In the genomic region with DNA sequence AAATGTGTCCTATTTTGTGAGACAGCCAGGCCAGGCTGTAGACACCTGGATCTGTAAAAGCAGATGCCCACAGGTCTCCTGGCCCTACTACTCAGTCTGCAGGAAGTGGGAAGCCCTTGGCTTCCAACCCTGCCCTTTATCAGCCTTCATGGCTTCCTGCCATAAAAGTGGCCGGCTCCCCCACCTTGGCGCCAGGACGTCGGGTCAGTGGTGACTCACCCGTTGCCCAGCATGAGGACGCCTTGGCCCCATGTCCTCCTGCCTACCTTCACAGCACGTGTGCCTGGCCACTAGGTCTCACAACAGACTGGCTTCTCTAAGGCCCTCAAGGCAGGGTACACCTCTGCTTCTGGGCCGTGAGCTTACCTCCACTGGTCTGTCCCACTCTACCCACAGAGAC, we compare ENCODE assay signal across 8 mouse cellular contexts. TPM values are rescaled to one million over a fixed set of nuclear protein-coding genes. Genes with fewer than 3 reads are reported as not detected.
DNase-seq lines count a peak whose midpoint lies in the region; ATAC-seq and TF ChIP-seq lines count a peak whose summit lies in the region.

No protein-coding gene starts in this region.

- H3K36me3 ChIP-seq in kidney, adult 2 months (ENCODE audit: control insufficient read depth, insufficient read depth, low read length): no peaks in the 10 kb centered on the region

- peak; percentile 76 for DNase-seq in ovary, adult 18-20 months (ENCODE audit: low spot score)
- DNase-seq in ovary, postnatal 10 days (ENCODE audit: low spot score): no peak
- peak; percentile 49 for DNase-seq in cerebellum, postnatal 36 days
- DNase-seq in kidney, adult 2 months: peak; percentile 76
- peak; percentile 33 to 41 for DNase-seq in natural killer cell, adult 2 months (ENCODE audit: low spot score in 2 of 2)
- DNase-seq in frontal cortex, postnatal 36 days (ENCODE audit: low spot score in 2 of 2): no peak
- DNase-seq in gastrocnemius, postnatal 14 days: no peak

- no peak overlapping the region for H3K27ac ChIP-seq in kidney, adult 2 months (ENCODE audit: insufficient read depth, low read depth, low read length)

- 12% methylated on average over 8 of the region's 8 CpGs for WGBS in kidney, adult 2 months

- no peak overlapping the region for H3K4me3 ChIP-seq in kidney, adult 2 months (ENCODE audit: insufficient read depth, low read depth, low read length)

- H3K27me3 ChIP-seq in kidney, adult 2 months (replicated peaks; ENCODE audit: control insufficient read depth, insufficient read depth, low read length): no peaks in the 10 kb centered on the region

- ATAC-seq in inflammation-experienced regulatory T-cells, adult 6 months: no peak

- H3K4me1 ChIP-seq in kidney, adult 2 months (ENCODE audit: control insufficient read depth, insufficient read depth, low read length): no peaks in the 10 kb centered on the region

- intact Hi-C loops in gastrocnemius, postnatal 14 days (cut with DNase I; ENCODE audit: low total_unique reads): no loop called here

- TF ChIP-seq CTCF in kidney, adult 2 months (conservative IDR thresholded peaks at IDR 0.05; ENCODE audit: insufficient read depth, insufficient read length, low read depth, low read length): no peak

- no peak for TF ChIP-seq POLR2A in kidney, adult 2 months (IDR thresholded peaks at IDR 0.05; ENCODE audit: low read depth, low read length)

RNA-seq across cellular contexts. Expression of gene Nudt14, which starts 10.5 kb away (rescaled TPM):
- 66.1 and 73.0 TPM in 2 replicates for polyA plus RNA-seq in kidney, adult 2 months (2012; rRNA removed)
- polyA plus RNA-seq in inflammation-experienced regulatory T-cells, adult 6 months (2017; shearing (Covaris generic)): 10 to 100 TPM; 33.0 to 42.6 (median 40.7) TPM
- total RNA-seq in gastrocnemius, postnatal 14 days (2021): 10 to 100 TPM; 14.8 to 17.5 TPM

RNA-seq across cellular contexts. Expression of gene Jag2, which starts 22.9 kb away (rescaled TPM):
- polyA plus RNA-seq in kidney, adult 2 months (2012; rRNA removed): 10.1 and 10.6 TPM in 2 replicates
- under 1 TPM; 0.39 to 0.59 (median 0.50) TPM for polyA plus RNA-seq in inflammation-experienced regulatory T-cells, adult 6 months (2017; shearing (Covaris generic))
- total RNA-seq in gastrocnemius, postnatal 14 days (2021): 10 to 100 TPM; 24.2 to 25.5 TPM

RNA-seq across cellular contexts. Expression of gene Btbd6, which starts 23.8 kb away (rescaled TPM):
- polyA plus RNA-seq in kidney, adult 2 months (2012; rRNA removed): 31.8 and 45.2 TPM in 2 replicates
- 1 to 10 TPM; 7.2 to 8.8 (median 7.3) TPM for polyA plus RNA-seq in inflammation-experienced regulatory T-cells, adult 6 months (2017; shearing (Covaris generic))
- 10 to 100 TPM in 1 of 2 experiments, 1 to 10 TPM in 1; 7.3 to 10.2 TPM for total RNA-seq in gastrocnemius, postnatal 14 days (2021)

RNA-seq across cellular contexts. Expression of gene Brf1, which starts 48.1 kb away (rescaled TPM):
- polyA plus RNA-seq in kidney, adult 2 months (2012; rRNA removed): 44.8 and 53.0 TPM in 2 replicates
- polyA plus RNA-seq in inflammation-experienced regulatory T-cells, adult 6 months (2017; shearing (Covaris generic)): 10 to 100 TPM; 20.2 to 32.0 (median 30.5) TPM
- 10 to 100 TPM; 21.4 to 22.7 TPM for total RNA-seq in gastrocnemius, postnatal 14 days (2021)

Comparison
In these comparisons a context has a peak if more than half of its experiments do, and no peak if none do; other contexts are left out.
1. DNase-seq: peak in ovary, adult 18-20 months (single experiment), cerebellum, postnatal 36 days (2 of 2), kidney, adult 2 months (single experiment) and natural killer cell, adult 2 months (2 of 2); none in ovary, postnatal 10 days (single experiment), frontal cortex, postnatal 36 days (0 of 2) and gastrocnemius, postnatal 14 days (single experiment).